Mouse (Mus musculus): ENCODE measurements around the gene Gm20517.
"Not testable (repeated sequence)": the region's sequence is repeated elsewhere in the genome, so short reads cannot be mapped to it uniquely, and the experiment has no call there.

Gene Gm20517

GRCm38 (mm10) chr17:47628851-47629676 lies 17.7 kb downstream of the Gm20517 start:
- DNase-seq (ENCODE audit: low read depth) = peak; percentile 97

- peak; percentile 42 for DNase-seq (ENCODE audit: low read depth)
These were observed 18.6 kb downstream of the Gm20517 start for GRCm38 (mm10) chr17:47629717-47630677.

DNA sequence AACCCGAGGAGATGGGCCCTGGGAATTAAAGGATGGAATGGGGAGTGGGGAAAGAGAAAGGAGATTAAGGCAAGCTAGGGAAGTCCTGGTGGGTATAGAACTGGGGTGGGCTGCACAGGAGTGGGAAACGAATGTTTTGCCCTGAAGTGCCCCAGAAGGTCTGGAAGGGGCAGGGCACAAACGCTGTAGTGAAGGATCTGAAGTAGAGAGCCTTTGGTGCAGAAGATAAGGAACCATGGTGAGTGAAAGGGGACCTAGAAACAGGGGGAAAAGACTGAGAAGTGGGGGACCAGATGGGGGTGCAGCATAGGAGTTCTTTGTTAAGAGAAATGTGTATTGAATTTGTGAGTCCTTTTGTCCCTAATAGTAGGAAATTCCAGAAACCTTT lies 19.3 kb downstream of the Gm20517 start, which contains the start of gene Usp49:
Gene Usp49 (plus strand): TSS at position 13 of the 388 bp plus-strand sequence.
- no peak for DNase-seq (ENCODE audit: low read depth)

- no peak for DNase-seq (ENCODE audit: low read depth)
These were observed 20.9 kb downstream of the Gm20517 start for GRCm38 (mm10) chr17:47632181-47632840.

DNA sequence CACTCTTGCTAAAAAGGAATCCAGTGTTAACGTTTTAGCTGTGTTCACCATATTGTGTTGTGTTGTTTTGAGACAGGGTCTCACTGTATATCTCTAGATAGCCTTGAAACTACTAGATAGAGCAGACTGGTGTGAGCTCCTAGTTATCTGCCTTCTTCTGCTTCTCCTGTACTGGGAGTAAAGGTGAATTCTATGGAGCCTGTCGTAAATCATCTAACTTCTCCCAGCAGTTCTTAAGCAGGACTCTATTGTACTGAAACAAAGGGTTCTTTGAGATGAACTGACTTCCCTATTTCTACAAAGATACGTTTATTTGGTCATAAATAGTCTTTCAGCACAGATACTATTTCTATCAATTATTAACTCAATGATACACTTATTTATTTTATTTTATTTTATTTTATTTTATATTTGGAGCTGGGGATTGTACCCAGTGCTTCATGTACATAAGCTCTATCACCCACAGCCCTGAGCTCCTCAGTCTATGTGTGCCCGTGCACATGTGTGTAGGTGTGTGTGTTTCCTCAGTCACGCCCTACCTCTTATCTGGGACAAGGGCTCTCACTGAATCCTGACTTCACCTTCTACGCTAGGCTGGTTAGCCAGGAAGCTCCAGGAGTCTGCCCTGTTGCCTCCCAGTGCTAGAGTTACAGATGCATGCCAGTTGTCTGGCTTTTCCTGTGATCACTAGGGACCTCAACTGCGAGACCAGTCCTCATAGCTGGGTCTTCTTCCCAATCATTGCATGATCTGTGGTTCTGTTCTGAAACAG lies 22.8 kb downstream of the Gm20517 start:
- no peak for DNase-seq (ENCODE audit: low read depth)

GRCm38 (mm10) chr17:47642992-47643391 lies 31.6 kb downstream of the Gm20517 start:
- DNase-seq (ENCODE audit: low read depth) = peak; percentile 31

DNA sequence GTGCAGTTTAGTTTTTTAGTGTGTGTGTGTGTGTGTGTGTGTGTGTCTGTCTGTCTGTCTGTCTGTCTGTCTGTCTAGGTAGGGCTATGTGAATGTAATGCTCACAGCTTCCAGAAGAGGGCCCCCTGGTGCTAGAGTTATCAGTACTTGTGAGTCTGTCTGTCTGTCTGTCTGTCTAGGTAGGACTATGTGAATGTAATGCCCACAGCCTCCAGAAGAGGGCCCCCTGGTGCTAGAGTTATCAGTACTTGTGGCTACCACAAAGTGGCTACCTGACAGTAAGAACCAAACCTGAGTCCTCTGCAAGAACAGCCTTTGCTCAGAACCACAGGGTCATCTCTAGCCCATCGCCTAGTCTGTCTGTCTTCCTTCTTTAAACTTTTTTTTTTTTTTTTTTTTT lies 35.3 kb downstream of the Gm20517 start:
- peak; percentile 91 for DNase-seq (ENCODE audit: low read depth)

DNA sequence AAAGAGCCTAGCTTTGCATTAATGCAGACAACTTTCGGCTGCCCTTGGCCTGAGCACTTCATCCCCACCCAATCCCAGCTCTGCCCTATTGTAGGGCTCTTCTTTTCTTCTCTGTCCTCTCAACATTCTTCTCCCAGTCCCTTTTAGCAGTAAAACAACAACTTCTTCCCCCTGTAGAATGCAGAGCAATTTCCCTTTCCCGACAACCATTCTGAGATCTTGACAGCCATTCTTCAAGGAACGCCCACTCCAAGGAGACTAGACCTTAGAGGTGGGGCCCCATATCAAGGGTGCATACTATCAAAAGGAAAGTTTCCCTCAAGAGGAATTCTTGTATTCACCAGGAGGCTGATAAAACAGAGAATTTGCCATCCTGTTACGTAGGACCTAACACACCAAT lies 37.6 kb downstream of the Gm20517 start:
- no peak for DNase-seq (ENCODE audit: low read depth)

DNA sequence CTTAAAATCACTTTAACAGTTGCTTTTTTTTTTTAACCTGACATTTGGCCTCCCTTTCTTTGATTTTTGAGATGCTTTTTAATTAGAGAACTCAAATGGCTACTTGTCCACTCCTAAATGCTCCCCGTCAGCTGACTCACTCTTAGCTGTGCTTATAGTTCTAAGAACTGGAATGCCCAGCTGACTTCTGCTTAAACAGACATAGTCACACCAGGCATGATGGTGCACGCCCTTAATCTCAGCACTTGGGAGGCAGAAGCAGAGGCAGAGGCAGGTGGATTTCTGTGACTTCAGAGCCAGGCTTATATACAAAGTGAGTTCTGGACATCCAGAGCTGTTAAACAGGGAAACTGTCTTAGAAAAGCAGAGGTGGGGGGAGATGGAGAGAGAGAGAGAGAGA lies 40.6 kb downstream of the Gm20517 start:
- no peak for DNase-seq (ENCODE audit: low read depth)

GRCm38 (mm10) chr17:47654346-47654745 lies 43.0 kb downstream of the Gm20517 start:
- DNase-seq (ENCODE audit: low read depth) = not testable (repeated sequence)

GRCm38 (mm10) chr17:47655697-47656096 lies 44.3 kb downstream of the Gm20517 start:
- no peak for DNase-seq (ENCODE audit: low read depth)

GRCm38 (mm10) chr17:47657901-47658300 lies 46.5 kb downstream of the Gm20517 start:
- no peak for DNase-seq (ENCODE audit: low read depth)

DNA sequence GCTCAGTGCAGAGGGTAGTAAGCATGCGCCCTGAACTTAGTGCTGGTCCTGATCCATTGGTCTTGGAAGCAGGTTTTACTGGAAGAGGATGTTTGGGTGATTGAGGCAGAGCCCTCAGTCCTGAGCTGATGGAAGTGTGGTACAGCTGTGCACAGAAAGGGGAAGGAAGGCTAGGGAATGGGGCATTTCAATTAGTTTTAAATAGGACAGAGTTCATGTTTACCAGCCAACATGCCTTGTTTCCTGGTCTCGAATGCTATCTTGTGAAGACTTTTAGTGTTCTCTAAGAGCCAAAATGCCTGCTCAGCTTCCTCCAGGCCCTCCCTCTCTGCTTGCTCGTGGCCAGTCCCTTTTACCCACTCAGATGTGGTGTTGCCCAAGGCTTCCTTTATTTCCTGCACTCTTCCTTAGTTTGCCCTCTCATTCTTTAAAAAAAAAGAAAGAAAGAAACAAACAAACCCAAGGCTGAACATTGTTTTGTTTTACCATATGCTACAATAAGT lies 47.4 kb downstream of the Gm20517 start:
- DNase-seq (ENCODE audit: low read depth) = no peak

DNA sequence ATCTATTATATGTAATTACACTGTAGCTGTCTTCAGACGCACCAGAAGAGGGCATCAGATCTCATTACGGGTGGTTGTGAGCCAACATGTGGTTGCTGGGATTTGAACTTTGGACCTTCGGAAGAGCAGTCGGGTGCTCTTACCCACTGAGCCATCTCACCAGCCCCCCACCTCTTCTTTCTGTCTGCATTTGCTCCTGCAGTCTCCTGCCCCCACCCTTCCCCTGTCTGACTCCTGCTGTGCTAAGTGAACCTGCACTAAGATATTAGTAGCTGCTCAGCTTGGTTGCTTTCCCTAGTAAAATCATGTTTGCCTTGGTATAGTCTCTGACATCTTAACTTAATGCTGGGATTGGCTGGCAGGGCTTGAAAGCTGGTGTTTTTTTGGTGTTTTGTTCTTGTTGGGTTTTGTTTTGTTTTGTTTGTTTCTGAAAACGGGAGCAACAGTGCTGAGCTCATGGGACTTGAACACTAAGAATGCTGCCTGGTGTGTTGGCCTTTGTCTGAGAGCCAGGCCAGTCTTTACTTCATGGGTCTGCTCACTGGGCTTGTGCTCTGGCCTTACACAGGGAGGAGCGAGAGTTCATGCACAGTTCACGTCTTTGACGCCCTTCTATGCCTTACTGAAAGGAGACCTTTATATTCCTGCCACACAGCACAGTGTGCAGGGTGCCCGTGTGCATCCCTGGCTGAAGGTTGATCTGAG lies 51.8 kb downstream of the Gm20517 start:
- no peak for DNase-seq (ENCODE audit: low read depth)

GRCm38 (mm10) chr17:47664474-47664873 lies 53.1 kb downstream of the Gm20517 start:
- no peak for DNase-seq (ENCODE audit: low read depth)

DNA sequence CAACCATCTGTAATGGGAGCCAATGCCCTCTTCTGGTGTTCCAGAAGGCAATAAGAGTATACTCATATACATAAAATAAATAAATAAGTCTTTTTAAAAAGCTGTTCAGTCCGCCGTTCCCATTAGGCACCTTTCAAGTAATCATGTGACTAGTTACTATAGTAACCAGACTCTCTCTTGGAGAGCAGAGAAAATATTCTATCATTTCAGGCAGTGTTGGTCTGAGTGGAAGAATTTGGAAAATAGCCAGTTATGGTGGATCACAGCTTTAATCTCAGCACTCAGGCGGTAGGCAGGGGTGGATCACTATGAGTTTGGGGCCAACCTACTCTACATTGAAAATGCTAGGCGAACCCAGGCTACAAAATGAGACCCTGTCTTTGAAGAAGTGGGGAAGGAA lies 57.8 kb downstream of the Gm20517 start:
- no peak for DNase-seq (ENCODE audit: low read depth)

DNA sequence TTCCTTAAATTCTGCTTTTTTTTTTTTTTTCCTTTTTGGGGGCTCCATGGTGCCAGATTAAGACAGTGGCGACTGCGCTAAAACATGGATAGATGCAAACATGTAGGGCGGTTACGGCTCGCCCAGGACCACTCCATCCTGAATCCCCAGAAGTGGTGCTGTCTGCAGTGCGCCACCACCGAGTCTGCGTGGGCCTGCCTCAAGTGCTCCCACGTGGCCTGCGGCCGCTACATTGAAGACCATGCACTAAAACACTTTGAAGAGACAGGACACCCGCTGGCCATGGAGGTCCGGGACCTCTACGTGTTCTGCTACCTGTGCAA lies 60.6 kb downstream of the Gm20517 start:
- DNase-seq (ENCODE audit: low read depth) = no peak

DNA sequence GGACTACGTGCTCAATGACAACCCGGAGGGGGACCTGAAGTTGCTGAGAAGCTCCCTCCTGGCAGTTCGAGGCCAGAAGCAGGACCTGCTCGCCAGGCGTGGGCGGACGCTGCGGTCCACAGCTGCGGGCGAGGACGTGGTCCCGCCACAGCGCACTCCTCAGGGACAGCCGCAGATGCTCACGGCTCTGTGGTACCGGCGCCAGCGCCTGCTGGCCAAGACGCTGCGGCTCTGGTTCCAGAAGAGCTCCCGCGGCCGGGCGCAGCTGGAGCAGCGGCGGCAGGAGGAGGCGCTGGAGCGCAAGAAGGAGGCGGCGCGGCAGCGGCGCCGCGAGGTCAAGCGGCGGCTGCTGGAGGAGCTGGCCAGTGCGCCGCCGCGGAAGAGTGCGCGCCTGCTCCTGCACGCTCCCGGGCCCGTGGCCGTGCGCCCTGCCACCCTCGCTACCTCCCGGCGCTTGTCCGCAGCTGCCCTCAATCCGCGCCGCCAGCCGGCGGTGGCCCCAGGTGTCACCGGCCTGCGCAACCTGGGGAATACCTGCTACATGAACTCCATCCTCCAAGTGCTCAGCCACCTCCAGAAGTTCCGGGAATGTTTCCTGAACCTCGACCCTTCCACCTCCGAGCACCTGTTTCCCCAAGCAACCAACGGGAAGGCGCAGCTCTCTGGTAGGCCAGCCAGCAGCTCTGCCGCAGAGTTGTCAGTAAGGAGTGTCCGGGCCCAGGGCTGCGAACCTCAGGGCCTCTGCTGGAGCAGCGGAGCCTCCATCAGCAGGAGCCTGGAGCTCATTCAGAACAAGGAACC lies 61.1 kb downstream of the Gm20517 start:
- DNase-seq (ENCODE audit: low read depth) = no peak

GRCm38 (mm10) chr17:47676581-47676980 lies 65.2 kb downstream of the Gm20517 start:
- DNase-seq (ENCODE audit: low read depth) = peak; percentile 78

DNA sequence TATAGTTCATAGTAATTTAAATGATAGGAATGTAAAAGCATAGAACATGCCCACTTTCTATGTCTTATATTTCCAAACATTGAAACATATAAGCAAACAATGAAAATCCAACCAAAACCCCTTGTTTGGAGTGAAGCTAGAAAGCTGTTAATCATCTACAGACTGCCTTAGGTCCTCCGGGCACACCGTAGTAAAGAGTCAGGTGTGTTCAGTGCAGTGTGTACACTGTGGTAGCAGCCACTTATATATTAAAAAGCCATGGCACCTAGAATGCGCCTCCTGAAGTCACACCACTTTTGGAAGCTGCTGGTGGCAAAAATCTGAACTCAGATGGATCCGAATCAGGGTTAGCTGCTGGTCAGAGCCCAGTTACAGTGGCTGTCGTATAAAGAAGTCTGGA lies 66.8 kb downstream of the Gm20517 start:
- no peak for DNase-seq (ENCODE audit: low read depth)

Data from induced T-regulatory cell, adult 2 months (primary cell).